Mouse (Mus musculus) A20 (cell line): ENCODE measurements at regions not wholly inside any gene's neighbourhood (a gene's known extent, or its start where the extent isn't known, plus 50 kb on each side); places are given as distances from the start of the nearest gene placed in this dataset.

Experiments
- DNase-seq: peaks from one replicate; pipeline ENCODE4 v3.0.0-alpha.2; 2011; ENCODE audit warnings: low read depth, low spot score

- DNase-seq: no peak
These were observed 52.0 kb upstream of the Morc2a start for GRCm38 (mm10) chr11:3597002-3597401.

GRCm38 (mm10) chr11:3594574-3594973 lies 54.2 kb upstream of the Smtn start:
- DNase-seq: peak; percentile 26

- DNase-seq: no peak
These were observed 50.7 kb upstream of the Smtn start for GRCm38 (mm10) chr11:3591123-3591522.
